ENCODE assay signal across 14 mouse cellular contexts in genomic region chr11:98353651-98354211, GRCm38 (mm10). TPM values are rescaled to one million over a fixed set of nuclear protein-coding genes. Genes with fewer than 3 reads are reported as not detected.
DNase-seq lines count a peak whose midpoint lies in the region; ATAC-seq lines count a peak whose summit lies in the region.
"Had no signal": no experiment of that assay in that cellular context is flagged by ENCODE, and none has a peak within 500 bp of the region (broad histone marks: within the 10 kb centered on the region; RNA-seq: fewer than 3 reads in every experiment).

No protein-coding gene starts in this region.

- H3K4me3 ChIP-seq in kidney, embryonic 14.5 days (ENCODE audit: low read length) = no peak overlapping the region
- no peak overlapping the region for H3K4me3 ChIP-seq in intestine, embryonic 15.5 days (replicated peaks)
- no peak overlapping the region for H3K4me3 ChIP-seq in forebrain, embryonic 16.5 days (replicated peaks; ENCODE audit: low read length)
- H3K4me3 ChIP-seq: forebrain, embryonic 13.5 days; hindbrain, embryonic 10.5 days; liver, embryonic 15.5 days had no signal

- peaks cover 41% of the 10 kb centered on the region for H3K27me3 ChIP-seq in kidney, embryonic 14.5 days (ENCODE audit: control insufficient read depth, insufficient read depth, low read length)
- peaks cover 35% of the 10 kb centered on the region for H3K27me3 ChIP-seq in intestine, embryonic 15.5 days (replicated peaks)
- peaks cover 21% of the 10 kb centered on the region for H3K27me3 ChIP-seq in forebrain, embryonic 16.5 days (replicated peaks; ENCODE audit: control insufficient read depth, insufficient read depth, low read length)

- peaks cover 9% of the 10 kb centered on the region for H3K4me1 ChIP-seq in kidney, embryonic 14.5 days (ENCODE audit: control insufficient read depth, insufficient read depth, low read length)
- peaks cover 37% of the 10 kb centered on the region for H3K4me1 ChIP-seq in intestine, embryonic 15.5 days (replicated peaks)
- H3K4me1 ChIP-seq in forebrain, embryonic 16.5 days (replicated peaks; ENCODE audit: control insufficient read depth, insufficient read depth, low read length) = peaks cover 18% of the 10 kb centered on the region

- ATAC-seq in kidney, embryonic 14.5 days (ENCODE audit: low FRiP score, low TSS enrichment) = no peak
- 0 out of 2 replicates have a peak, but pooled peaks have one; percentile 17 for ATAC-seq in intestine, embryonic 15.5 days
- no peak for ATAC-seq in megakaryocyte progenitor cell, adult 5-6 weeks (replicated peaks; ENCODE audit: poor library complexity)
- ATAC-seq in forebrain, embryonic 16.5 days = no peak
- ATAC-seq in megakaryocyte-erythroid progenitor cell, adult 5-6 weeks (replicated peaks; ENCODE audit: low FRiP score, low TSS enrichment, poor library complexity, severe bottlenecking) = no peak
- ATAC-seq: CD4-positive, CD25-positive, alpha-beta regulatory T cell, adult 4 months; forebrain, embryonic 13.5 days had no signal

- H3K27ac ChIP-seq in kidney, embryonic 14.5 days (ENCODE audit: low read depth, low read length) = no peak overlapping the region
- peak overlapping the region; percentile 55 for H3K27ac ChIP-seq in intestine, embryonic 15.5 days
- no peak overlapping the region for H3K27ac ChIP-seq in forebrain, embryonic 16.5 days (ENCODE audit: low read length)
- H3K27ac ChIP-seq: forebrain, embryonic 13.5 days; hindbrain, embryonic 10.5 days; liver, embryonic 15.5 days had no signal

- WGBS in kidney, embryonic 14.5 days = 33% methylated on average over 8 of the region's 8 CpGs
- 22% methylated on average over 8 of the region's 8 CpGs for WGBS in intestine, embryonic 15.5 days
- WGBS in forebrain, embryonic 16.5 days = 29% methylated on average over 8 of the region's 8 CpGs

- H3K36me3 ChIP-seq in kidney, embryonic 14.5 days (ENCODE audit: control insufficient read depth, insufficient read depth, low read length) = no peaks in the 10 kb centered on the region
- H3K36me3 ChIP-seq in intestine, embryonic 15.5 days = no peaks in the 10 kb centered on the region
- no peaks in the 10 kb centered on the region for H3K36me3 ChIP-seq in forebrain, embryonic 16.5 days (ENCODE audit: control insufficient read depth, insufficient read depth)
- H3K36me3 ChIP-seq: hindbrain, embryonic 10.5 days; liver, embryonic 15.5 days had no signal

- no peak overlapping the region for H3K4me2 ChIP-seq in kidney, embryonic 14.5 days (replicated peaks; ENCODE audit: low read depth, low read length)
- H3K4me2 ChIP-seq in intestine, embryonic 15.5 days (replicated peaks) = no peak overlapping the region
- no peak overlapping the region for H3K4me2 ChIP-seq in forebrain, embryonic 16.5 days (ENCODE audit: low read length)
- H3K4me2 ChIP-seq: forebrain, embryonic 13.5 days; liver, embryonic 15.5 days had no signal

- no peaks in the 10 kb centered on the region for H3K9me3 ChIP-seq in kidney, embryonic 14.5 days (ENCODE audit: control insufficient read depth, low read length)
- H3K9me3 ChIP-seq in intestine, embryonic 15.5 days = no peaks in the 10 kb centered on the region
- no peaks in the 10 kb centered on the region for H3K9me3 ChIP-seq in forebrain, embryonic 16.5 days (ENCODE audit: control insufficient read depth, low read length)
- H3K9me3 ChIP-seq: forebrain, embryonic 13.5 days; hindbrain, embryonic 10.5 days; liver, embryonic 15.5 days had no signal

- H3K9ac ChIP-seq in kidney, embryonic 14.5 days (ENCODE audit: low read depth, low read length) = no peak overlapping the region
- no peak overlapping the region for H3K9ac ChIP-seq in intestine, embryonic 15.5 days
- H3K9ac ChIP-seq in forebrain, embryonic 16.5 days (replicated peaks; ENCODE audit: low read depth, low read length) = no peak overlapping the region
- H3K9ac ChIP-seq: forebrain, embryonic 13.5 days; liver, embryonic 15.5 days had no signal

- peak; percentile 82 for DNase-seq in kidney, adult 11 months
- DNase-seq in 3134 (ENCODE audit: extremely low read depth, insufficient read length, low spot score) = peak; percentile 84
- DNase-seq in lung, adult 18-20 months = peak; percentile 79 to 85
- DNase-seq: heart, adult 18-20 months had no signal

RNA-seq across cellular contexts. Expression of gene Stard3, which starts 4.4 kb away (rescaled TPM):
- polyA plus RNA-seq in kidney, embryonic 14.5 days (2014; fragmentation: Nextera tagmentation; extraction: Ambion mirVana) = 34.9 and 42.0 TPM in 2 replicates
- 39.4 and 39.7 TPM in 2 replicates for polyA plus RNA-seq in intestine, embryonic 15.5 days (2015; fragmentation: Nextera tagmentation; extraction: Ambion mirVana)
- total RNA-seq in megakaryocyte progenitor cell, adult 5-6 weeks (2015) = 11.1 and 12.0 TPM in 2 replicates
- total RNA-seq in megakaryocyte progenitor cell, adult 5-6 weeks (2017) = 17.8 and 23.1 TPM in 2 replicates
- polyA plus RNA-seq in forebrain, embryonic 16.5 days (2015; fragmentation: Nextera tagmentation; extraction: Ambion mirVana) = 52.8 and 56.3 TPM in 2 replicates
- 11.9 and 28.5 TPM in 2 replicates for total RNA-seq in megakaryocyte-erythroid progenitor cell, adult 5-6 weeks (2014; fragmentation: Nextera tagmentation)
- 10.6 and 18.2 TPM in 2 replicates for total RNA-seq in megakaryocyte-erythroid progenitor cell, adult 5-6 weeks (2017)

RNA-seq across cellular contexts. Expression of gene Ppp1r1b, which starts 5.5 kb away (rescaled TPM):
- 0.87 and 1.7 TPM in 2 replicates for polyA plus RNA-seq in kidney, embryonic 14.5 days (2014; fragmentation: Nextera tagmentation; extraction: Ambion mirVana)
- 52.2 and 68.9 TPM in 2 replicates for polyA plus RNA-seq in intestine, embryonic 15.5 days (2015; fragmentation: Nextera tagmentation; extraction: Ambion mirVana)
- not detected in 2 replicates for total RNA-seq in megakaryocyte progenitor cell, adult 5-6 weeks (2015)
- total RNA-seq in megakaryocyte progenitor cell, adult 5-6 weeks (2017) = not detected in 2 replicates
- polyA plus RNA-seq in forebrain, embryonic 16.5 days (2015; fragmentation: Nextera tagmentation; extraction: Ambion mirVana) = 69.7 and 72.4 TPM in 2 replicates
- total RNA-seq in megakaryocyte-erythroid progenitor cell, adult 5-6 weeks (2014; fragmentation: Nextera tagmentation) = not detected in 2 replicates
- not detected in 2 replicates for total RNA-seq in megakaryocyte-erythroid progenitor cell, adult 5-6 weeks (2017)
- polyA plus RNA-seq: CD4-positive, CD25-positive, alpha-beta regulatory T cell, adult 4 months had no signal

RNA-seq across cellular contexts. Expression of gene Neurod2, which starts 24.3 kb away (rescaled TPM):
- polyA plus RNA-seq in kidney, embryonic 14.5 days (2014; fragmentation: Nextera tagmentation; extraction: Ambion mirVana) = not detected in 2 replicates
- polyA plus RNA-seq in intestine, embryonic 15.5 days (2015; fragmentation: Nextera tagmentation; extraction: Ambion mirVana) = 0.09 TPM in 2 replicates
- not detected in 2 replicates for total RNA-seq in megakaryocyte progenitor cell, adult 5-6 weeks (2015)
- not detected in 2 replicates for total RNA-seq in megakaryocyte progenitor cell, adult 5-6 weeks (2017)
- polyA plus RNA-seq in forebrain, embryonic 16.5 days (2015; fragmentation: Nextera tagmentation; extraction: Ambion mirVana) = 110 and 133 TPM in 2 replicates
- total RNA-seq in megakaryocyte-erythroid progenitor cell, adult 5-6 weeks (2014; fragmentation: Nextera tagmentation) = not detected in 2 replicates
- total RNA-seq in megakaryocyte-erythroid progenitor cell, adult 5-6 weeks (2017) = not detected in 2 replicates
- total RNA-seq: heart, adult 18-20 months had no signal
- polyA plus RNA-seq: CD4-positive, CD25-positive, alpha-beta regulatory T cell, adult 4 months; liver, embryonic 15.5 days had no signal

RNA-seq across cellular contexts. Expression of gene Tcap, which starts 29.9 kb away (rescaled TPM):
- polyA plus RNA-seq in kidney, embryonic 14.5 days (2014; fragmentation: Nextera tagmentation; extraction: Ambion mirVana) = 1.3 and 2.3 TPM in 2 replicates
- polyA plus RNA-seq in intestine, embryonic 15.5 days (2015; fragmentation: Nextera tagmentation; extraction: Ambion mirVana) = 0.25 TPM in 1 of 2 replicates, not detected in the other
- total RNA-seq in megakaryocyte progenitor cell, adult 5-6 weeks (2015) = not detected in 2 replicates
- not detected in 2 replicates for total RNA-seq in megakaryocyte progenitor cell, adult 5-6 weeks (2017)
- 0.23 and 0.26 TPM in 2 replicates for polyA plus RNA-seq in forebrain, embryonic 16.5 days (2015; fragmentation: Nextera tagmentation; extraction: Ambion mirVana)
- total RNA-seq in megakaryocyte-erythroid progenitor cell, adult 5-6 weeks (2014; fragmentation: Nextera tagmentation) = not detected in 2 replicates
- total RNA-seq in megakaryocyte-erythroid progenitor cell, adult 5-6 weeks (2017) = not detected in 2 replicates
- total RNA-seq: midbrain, postnatal 0 days had no signal
- polyA plus RNA-seq: CD4-positive, CD25-positive, alpha-beta regulatory T cell, adult 4 months; midbrain, postnatal 0 days had no signal

RNA-seq across cellular contexts. Expression of gene Pnmt, which starts 32.5 kb away (rescaled TPM):
- 0.84 and 2.2 TPM in 2 replicates for polyA plus RNA-seq in kidney, embryonic 14.5 days (2014; fragmentation: Nextera tagmentation; extraction: Ambion mirVana)
- polyA plus RNA-seq in intestine, embryonic 15.5 days (2015; fragmentation: Nextera tagmentation; extraction: Ambion mirVana) = 0.19 TPM in 1 of 2 replicates, not detected in the other
- not detected in 2 replicates for total RNA-seq in megakaryocyte progenitor cell, adult 5-6 weeks (2015)
- total RNA-seq in megakaryocyte progenitor cell, adult 5-6 weeks (2017) = not detected in 2 replicates
- 0.21 and 0.86 TPM in 2 replicates for polyA plus RNA-seq in forebrain, embryonic 16.5 days (2015; fragmentation: Nextera tagmentation; extraction: Ambion mirVana)
- total RNA-seq in megakaryocyte-erythroid progenitor cell, adult 5-6 weeks (2014; fragmentation: Nextera tagmentation) = not detected in 2 replicates
- total RNA-seq in megakaryocyte-erythroid progenitor cell, adult 5-6 weeks (2017) = not detected in 2 replicates
- polyA plus RNA-seq: CD4-positive, CD25-positive, alpha-beta regulatory T cell, adult 4 months; forebrain, embryonic 13.5 days; liver, embryonic 15.5 days had no signal

Comparison
In these comparisons a context has a peak if more than half of its experiments do, and no peak if none do; other contexts are left out.
1. RNA of gene Ppp1r1b, which starts 5.5 kb away (polyA plus RNA-seq): 69.7 to 72.4 TPM in forebrain, embryonic 16.5 days and 52.2 to 68.9 TPM in intestine, embryonic 15.5 days; 0.87 to 1.7 TPM in kidney, embryonic 14.5 days; every median in the first group is over 10 times any median in the second.
2. RNA of gene Neurod2, which starts 24.3 kb away (polyA plus RNA-seq): 110 to 133 TPM in forebrain, embryonic 16.5 days; 0.09 TPM in intestine, embryonic 15.5 days and not detected in kidney, embryonic 14.5 days; every median in the first group is over 100 times any median in the second.
3. Peak in every context shown above with its lines, with median percentiles within 50 percentile points of each other: DNase-seq.